Mouse (Mus musculus) hindbrain, postnatal 0 days (tissue): ENCODE measurements around the gene Ntn3. TPM values are rescaled to one million over a fixed set of nuclear protein-coding genes. Genes with fewer than 3 reads are reported as not detected.

Experiments used
- ATAC-seq: fragments of 200-750 bp; cut with Nextera tagmentation; 2 replicates; pipeline ENCODE4 v1.8.0; 2017; ENCODE audit warnings: mild to moderate bottlenecking, moderate TSS enrichment, moderate library complexity
- DNase-seq: peaks from one replicate; pipeline ENCODE4 v3.0.0-alpha.2; 2015; ENCODE audit warnings: low spot score
- H3K27ac ChIP-seq: fragments of 300-500 bp; sonication (generic); 2 replicates; pipeline ENCODE4 v1.5.1; 2014; ENCODE audit warnings: mild to moderate bottlenecking
- H3K27me3 ChIP-seq: fragments of 300-500 bp; sonication (generic); 2 replicates; pipeline ENCODE4 v1.6.1; 2014; ENCODE audit warnings: low read length, mixed read lengths; ENCODE audit not compliant: insufficient read depth
- H3K36me3 ChIP-seq: fragments of 300-500 bp; sonication (generic); 2 replicates; pipeline ENCODE4 v1.6.1; 2014; ENCODE audit warnings: low read length, mixed read lengths; ENCODE audit not compliant: insufficient read depth
- H3K4me1 ChIP-seq: fragments of 300-500 bp; sonication (generic); 2 replicates; pipeline ENCODE4 v1.6.1; 2014; ENCODE audit warnings: antibody characterized with exemption, low read length, mixed read lengths; ENCODE audit not compliant: insufficient read depth
- H3K4me2 ChIP-seq: fragments of 300-500 bp; sonication (generic); 2 replicates; pipeline ENCODE4 v1.6.1; 2014; ENCODE audit warnings: low read depth, mild to moderate bottlenecking, low read length, moderate library complexity, mixed read lengths
- H3K4me3 ChIP-seq: fragments of 300-500 bp; sonication (generic); 2 replicates; pipeline ENCODE4 v1.5.1; 2014; ENCODE audit warnings: low read length
- H3K9ac ChIP-seq: fragments of 300-500 bp; sonication (generic); replicated peaks from 2 replicates; pipeline ENCODE4 v1.6.1; 2014; ENCODE audit warnings: mild to moderate bottlenecking, low read length, moderate library complexity, mixed read lengths
- H3K9me3 ChIP-seq: fragments of 300-500 bp; sonication (generic); 2 replicates; pipeline ENCODE4 v1.6.1; 2016; ENCODE audit warnings: low read length, mixed read lengths
- CTCF ChIP-seq: IDR thresholded peaks from 2 replicates; pipeline ENCODE4 v1.5.1; 2016; ENCODE audit warnings: antibody characterized with exemption, control low read depth, low read depth
- WGBS: fragments of 180-500 bp; shearing (Covaris S2); extraction: QIAGEN DNeasy Blood & Tissue Kit; methylation state at CpG from one replicate; pipeline ENCODE4 v1.1.7; 2014; 5-methylcytosine and 5-hydroxymethylcytosine counted together
- polyA plus RNA-seq: library from polyadenylated mRNA; unstranded; fragments of >200 nt; fragmentation: Nextera tagmentation; extraction: Ambion mirVana; gene quantifications from 2 replicates; pipeline ENCODE4 v1.2.1, GENCODE M21; 2015
- total RNA-seq: library from RNA; depleted of rRNA; stranded (reverse); fragments of >200 nt; gene quantifications from 2 replicates; pipeline ENCODE4 v1.2.3, GENCODE M21; 2014

Ntn3 gene
- total and polyA plus RNA-seq, 2 experiments from 2014 or later = 4.3 to 26.9 TPM

- peaks cover 46% of the 10 kb centered on the region for H3K36me3 ChIP-seq
- ATAC-seq (no peak), DNase-seq (no peak)
- no peak for TF ChIP-seq CTCF
- H3K4me1 ChIP-seq = no peaks in the 10 kb centered on the region
- over 99% methylated on average over 8 of the region's 8 CpGs for WGBS
- H3K9ac ChIP-seq = no peak overlapping the region
- no peaks in the 10 kb centered on the region for H3K9me3 ChIP-seq
- H3K27me3 ChIP-seq = no peaks in the 10 kb centered on the region
- no peak overlapping the region for H3K4me2 ChIP-seq
- H3K27ac ChIP-seq = no peak overlapping the region
- H3K4me3 ChIP-seq = no peak overlapping the region
Measured at GRCm38 (mm10) chr17:24244061-24244460, 34.7 kb upstream of the Ntn3 start.

GRCm38 (mm10) chr17:24243311-24243969, 34.1 kb upstream of the Ntn3 start:
- DNase-seq = peak; percentile 48
- H3K36me3 ChIP-seq = peaks cover 49% of the 10 kb centered on the region
- H3K4me2 ChIP-seq = no peak overlapping the region
- H3K27ac ChIP-seq = no peak overlapping the region
- H3K9ac ChIP-seq = no peak overlapping the region
- TF ChIP-seq CTCF = peak; percentile 73
- no peaks in the 10 kb centered on the region for H3K4me1 ChIP-seq
- H3K9me3 ChIP-seq = no peaks in the 10 kb centered on the region
- H3K27me3 ChIP-seq = no peaks in the 10 kb centered on the region
- no peak for ATAC-seq
- H3K4me3 ChIP-seq = no peak overlapping the region
- 89% methylated on average over 4 of the region's 4 CpGs for WGBS

GRCm38 (mm10) chr17:24236921-24237320, 27.6 kb upstream of the Ntn3 start:
- ATAC-seq = no peak
- H3K9ac ChIP-seq = no peak overlapping the region
- peaks cover 24% of the 10 kb centered on the region; the same call in 1 of the 2 replicates for H3K36me3 ChIP-seq

GRCm38 (mm10) chr17:24236479-24236878, 27.1 kb upstream of the Ntn3 start:
- Histone ChIP-seq H3K27me3 (no peaks in the 10 kb centered on the region), H3K36me3 (peaks cover 22% of the 10 kb centered on the region; the same call in 1 of the 2 replicates), H3K9me3 (no peaks in the 10 kb centered on the region), H3K9ac (no peak overlapping the region), H3K4me2 (no peak overlapping the region), H3K4me1 (no peaks in the 10 kb centered on the region), H3K27ac (no peak overlapping the region), H3K4me3 (no peak overlapping the region)
- DNase-seq = no peak
- ATAC-seq = no peak
- TF ChIP-seq CTCF = no peak
- WGBS = 100% methylated on average over 1 of the region's 1 CpGs

More at GRCm38 (mm10) chr17:24236921-24237320, 27.6 kb upstream of the Ntn3 start:
- 95% methylated on average over 7 of the region's 7 CpGs for WGBS
- H3K4me3 ChIP-seq = no peak overlapping the region
- H3K27me3 ChIP-seq = no peaks in the 10 kb centered on the region
- no peak overlapping the region for H3K4me2 ChIP-seq
- TF ChIP-seq CTCF = no peak
- H3K9me3 ChIP-seq = no peaks in the 10 kb centered on the region
- no peak overlapping the region for H3K27ac ChIP-seq
- H3K4me1 ChIP-seq = no peaks in the 10 kb centered on the region
- no peak for DNase-seq

GRCm38 (mm10) chr17:24227941-24228340, 18.6 kb upstream of the Ntn3 start:
- no peak for ATAC-seq
- H3K9me3 ChIP-seq = no peaks in the 10 kb centered on the region
- H3K9ac ChIP-seq = no peak overlapping the region
- TF ChIP-seq CTCF = no peak
- no peak for DNase-seq
- H3K36me3 ChIP-seq = peaks cover 47% of the 10 kb centered on the region
- 91% methylated on average over 7 of the region's 7 CpGs for WGBS
- no peaks in the 10 kb centered on the region for H3K4me1 ChIP-seq
- no peak overlapping the region for H3K4me3 ChIP-seq
- H3K27me3 ChIP-seq = no peaks in the 10 kb centered on the region
- H3K4me2 ChIP-seq = no peak overlapping the region
- no peak overlapping the region for H3K27ac ChIP-seq

GRCm38 (mm10) chr17:24226721-24227120, 17.4 kb upstream of the Ntn3 start:
- H3K4me3 ChIP-seq = no peak overlapping the region
- peaks cover 47% of the 10 kb centered on the region for H3K36me3 ChIP-seq
- H3K9ac ChIP-seq = no peak overlapping the region
- ATAC-seq = no peak
- H3K27ac ChIP-seq = no peak overlapping the region
- no peak for DNase-seq
- H3K9me3 ChIP-seq = no peaks in the 10 kb centered on the region
- H3K4me1 ChIP-seq = no peaks in the 10 kb centered on the region
- no peaks in the 10 kb centered on the region for H3K27me3 ChIP-seq
- H3K4me2 ChIP-seq = no peak overlapping the region
- no peak for TF ChIP-seq CTCF
- 89% methylated on average over 8 of the region's 8 CpGs for WGBS

GRCm38 (mm10) chr17:24225851-24226250, 16.5 kb upstream of the Ntn3 start:
- no peak overlapping the region for H3K4me3 ChIP-seq
- no peaks in the 10 kb centered on the region for H3K9me3 ChIP-seq
- no peaks in the 10 kb centered on the region for H3K27me3 ChIP-seq
- H3K27ac ChIP-seq = no peak overlapping the region
- no peak for TF ChIP-seq CTCF
- no peak overlapping the region for H3K9ac ChIP-seq
- H3K4me2 ChIP-seq = no peak overlapping the region
- 92% methylated on average over 5 of the region's 5 CpGs for WGBS
- no peak for ATAC-seq
- DNase-seq = no peak
- peaks cover 2% of the 10 kb centered on the region; the same call in 1 of the 2 replicates for H3K4me1 ChIP-seq
- H3K36me3 ChIP-seq = peaks cover 47% of the 10 kb centered on the region
